Mouse (Mus musculus) liver, embryonic 12.5 days (tissue): ENCODE data around the gene Bbs9. TPM values are rescaled to one million over a fixed set of nuclear protein-coding genes. Genes with fewer than 3 reads are reported as not detected.
A peak's percentile ranks its signal among the peaks of the same experiment; 100 is the strongest.

ENCODE experiments used
- ATAC-seq: fragments of 200-750 bp; cut with Nextera tagmentation; 2 replicates; pipeline ENCODE4 v1.8.0; 2017; ENCODE audit warnings: moderate number of reproducible peaks, mild to moderate bottlenecking, moderate library complexity
- H3K27ac ChIP-seq: fragments of 300-500 bp; sonication (generic); 2 replicates; pipeline ENCODE4 v1.5.1; 2016; ENCODE audit warnings: mild to moderate bottlenecking
- H3K27me3 ChIP-seq: fragments of 300-500 bp; sonication (generic); replicated peaks from 2 replicates; pipeline ENCODE4 v1.6.1; 2016; ENCODE audit warnings: mild to moderate bottlenecking, moderate library complexity
- H3K36me3 ChIP-seq: fragments of 300-500 bp; sonication (generic); 2 replicates; pipeline ENCODE4 v1.6.1; 2016; ENCODE audit warnings: mild to moderate bottlenecking, moderate library complexity
- H3K4me1 ChIP-seq: fragments of 300-500 bp; sonication (generic); 2 replicates; pipeline ENCODE4 v1.6.1; 2016
- H3K4me2 ChIP-seq: fragments of 300-500 bp; sonication (generic); 2 replicates; pipeline ENCODE4 v1.6.1; 2016; ENCODE audit warnings: mild to moderate bottlenecking, moderate library complexity
- H3K4me3 ChIP-seq: fragments of 300-500 bp; sonication (generic); 2 replicates; pipeline ENCODE4 v1.5.1; 2016; ENCODE audit warnings: mild to moderate bottlenecking, moderate library complexity
- H3K9ac ChIP-seq: fragments of 300-500 bp; sonication (generic); 2 replicates; pipeline ENCODE4 v1.6.1; 2016; ENCODE audit warnings: mild to moderate bottlenecking, moderate library complexity
- H3K9me3 ChIP-seq: fragments of 300-500 bp; sonication (generic); replicated peaks from 2 replicates; pipeline ENCODE4 v1.6.1; 2016; ENCODE audit warnings: mild to moderate bottlenecking, moderate library complexity
- WGBS: fragments of 180-500 bp; shearing (Covaris S2); methylation state at CpG from one replicate; pipeline ENCODE4 v1.1.7; 2016; ENCODE audit not compliant: insufficient replicate concordance; 5-methylcytosine and 5-hydroxymethylcytosine counted together
- polyA plus RNA-seq: library from polyadenylated mRNA; unstranded; fragments of >200 nt; fragmentation: Nextera tagmentation; extraction: Ambion mirVana; gene quantifications from 2 replicates; pipeline ENCODE4 v1.2.1, GENCODE M21; 2016

The Bbs9 gene
- polyA plus RNA-seq, 1 experiment from 2014 or later = 5.4 TPM

GRCm38 (mm10) chr9:22619245-22619644 is 143.7 kb downstream of the Bbs9 start:
- WGBS = 63% methylated on average over 1 of the region's 1 CpGs
- no peak overlapping the region for H3K9ac ChIP-seq
- no peaks in the 10 kb centered on the region for H3K27me3 ChIP-seq
- H3K36me3 ChIP-seq = no peaks in the 10 kb centered on the region
- no peak overlapping the region for H3K4me3 ChIP-seq
- no peak overlapping the region for H3K4me2 ChIP-seq
- no peaks in the 10 kb centered on the region for H3K4me1 ChIP-seq
- H3K27ac ChIP-seq = no peak overlapping the region
- no peaks in the 10 kb centered on the region for H3K9me3 ChIP-seq
- ATAC-seq = no peak

- no peaks in the 10 kb centered on the region for H3K36me3 ChIP-seq
- H3K4me2 ChIP-seq = no peak overlapping the region
- no peaks in the 10 kb centered on the region for H3K9me3 ChIP-seq
- ATAC-seq = no peak
- no peak overlapping the region for H3K4me3 ChIP-seq
- no peaks in the 10 kb centered on the region for H3K27me3 ChIP-seq
- no peaks in the 10 kb centered on the region for H3K4me1 ChIP-seq
- H3K9ac ChIP-seq = no peak overlapping the region
- 29% methylated on average over 9 of the region's 9 CpGs for WGBS
- no peak overlapping the region for H3K27ac ChIP-seq
These were observed 149.5 kb downstream of the Bbs9 start for GRCm38 (mm10) chr9:22624966-22625365.

GRCm38 (mm10) chr9:22626014-22626413 is 150.5 kb downstream of the Bbs9 start:
- Histone ChIP-seq H3K9ac (no peak overlapping the region), H3K36me3 (no peaks in the 10 kb centered on the region), H3K27ac (no peak overlapping the region), H3K4me3 (no peak overlapping the region), H3K9me3 (no peaks in the 10 kb centered on the region), H3K4me2 (no peak overlapping the region), H3K27me3 (no peaks in the 10 kb centered on the region), H3K4me1 (no peaks in the 10 kb centered on the region)
- 57% methylated on average over 3 of the region's 3 CpGs for WGBS
- ATAC-seq = no peak

- H3K9me3 ChIP-seq = no peaks in the 10 kb centered on the region
- WGBS = 73% methylated on average over 3 of the region's 3 CpGs
- no peak overlapping the region for H3K4me3 ChIP-seq
- H3K4me1 ChIP-seq = peaks cover 13% of the 10 kb centered on the region
- H3K4me2 ChIP-seq = no peak overlapping the region
- no peak overlapping the region for H3K9ac ChIP-seq
- H3K27me3 ChIP-seq = no peaks in the 10 kb centered on the region
- no peak for ATAC-seq
- H3K36me3 ChIP-seq = no peaks in the 10 kb centered on the region
- no peak overlapping the region for H3K27ac ChIP-seq
These were observed 152.4 kb downstream of the Bbs9 start for GRCm38 (mm10) chr9:22627912-22628311.

- Histone ChIP-seq H3K9me3 (no peaks in the 10 kb centered on the region), H3K4me1 (peaks cover 18% of the 10 kb centered on the region), H3K36me3 (no peaks in the 10 kb centered on the region), H3K4me3 (0 out of 2 replicates have a peak overlapping the region, but pooled peaks have one; percentile 18), H3K27ac (peak overlapping the region; percentile 82), H3K9ac (no peak overlapping the region), H3K27me3 (no peaks in the 10 kb centered on the region), H3K4me2 (peak overlapping the region; percentile 54)
- 50% methylated on average over 9 of the region's 9 CpGs for WGBS
- peak; percentile 95 for ATAC-seq
These were observed 157.4 kb downstream of the Bbs9 start for GRCm38 (mm10) chr9:22632800-22633485.

DNA sequence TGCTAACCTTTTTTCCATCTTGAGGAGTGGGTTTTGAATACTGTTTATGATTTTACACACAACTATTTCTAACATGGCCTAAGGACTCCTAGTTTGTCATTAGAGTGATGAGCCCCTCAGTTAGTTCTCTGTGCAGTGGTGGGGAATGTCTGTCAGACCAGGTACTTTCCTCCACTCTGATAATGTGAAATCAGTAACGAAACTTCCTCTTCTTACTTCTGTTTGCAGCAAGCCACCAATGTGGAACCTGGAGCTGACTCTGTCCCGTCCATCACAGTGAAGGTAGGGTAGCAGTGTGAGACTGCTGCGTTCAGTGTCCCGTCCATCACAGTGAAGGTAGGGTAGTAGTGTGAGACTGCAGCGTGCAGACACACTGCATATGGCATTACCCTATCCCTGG is 163.0 kb downstream of the Bbs9 start:
- Histone ChIP-seq H3K4me2 (no peak overlapping the region), H3K9me3 (no peaks in the 10 kb centered on the region), H3K9ac (no peak overlapping the region), H3K4me1 (peaks cover 5% of the 10 kb centered on the region; the same call in 1 of the 2 replicates), H3K36me3 (no peaks in the 10 kb centered on the region), H3K4me3 (no peak overlapping the region), H3K27me3 (no peaks in the 10 kb centered on the region), H3K27ac (no peak overlapping the region)
- 67% methylated on average over 5 of the region's 5 CpGs for WGBS
- no peak for ATAC-seq

GRCm38 (mm10) chr9:22640683-22641431 is 165.3 kb downstream of the Bbs9 start:
- no peak overlapping the region for H3K4me3 ChIP-seq
- no peak overlapping the region for H3K4me2 ChIP-seq
- H3K27me3 ChIP-seq = no peaks in the 10 kb centered on the region
- H3K27ac ChIP-seq = 0 out of 2 replicates have a peak overlapping the region, but pooled peaks have one; percentile 11
- no peak for ATAC-seq
- H3K9me3 ChIP-seq = no peaks in the 10 kb centered on the region
- WGBS = 34% methylated on average over 13 of the region's 13 CpGs
- H3K9ac ChIP-seq = no peak overlapping the region
- H3K36me3 ChIP-seq = no peaks in the 10 kb centered on the region
- peaks cover 5% of the 10 kb centered on the region; the same call in 1 of the 2 replicates for H3K4me1 ChIP-seq

- no peaks in the 10 kb centered on the region for H3K36me3 ChIP-seq
- WGBS = 49% methylated on average over 6 of the region's 6 CpGs
- H3K4me3 ChIP-seq = no peak overlapping the region
- H3K4me2 ChIP-seq = no peak overlapping the region
- H3K27ac ChIP-seq = no peak overlapping the region
- ATAC-seq = no peak
- no peak overlapping the region for H3K9ac ChIP-seq
- H3K4me1 ChIP-seq = peaks cover 2% of the 10 kb centered on the region; the same call in 1 of the 2 replicates
- H3K9me3 ChIP-seq = no peaks in the 10 kb centered on the region; the same call in 1 of the 2 replicates
- H3K27me3 ChIP-seq = no peaks in the 10 kb centered on the region
These were observed 170.4 kb downstream of the Bbs9 start for GRCm38 (mm10) chr9:22645844-22646390.

- Histone ChIP-seq H3K4me3 (no peak overlapping the region), H3K4me1 (no peaks in the 10 kb centered on the region), H3K9ac (no peak overlapping the region), H3K4me2 (no peak overlapping the region), H3K27me3 (no peaks in the 10 kb centered on the region), H3K27ac (no peak overlapping the region), H3K36me3 (no peaks in the 10 kb centered on the region), H3K9me3 (no peaks in the 10 kb centered on the region; the same call in 1 of the 2 replicates)
- WGBS = 52% methylated on average over 3 of the region's 3 CpGs
- ATAC-seq = no peak
These were observed 170.9 kb downstream of the Bbs9 start for GRCm38 (mm10) chr9:22646461-22646860.

DNA sequence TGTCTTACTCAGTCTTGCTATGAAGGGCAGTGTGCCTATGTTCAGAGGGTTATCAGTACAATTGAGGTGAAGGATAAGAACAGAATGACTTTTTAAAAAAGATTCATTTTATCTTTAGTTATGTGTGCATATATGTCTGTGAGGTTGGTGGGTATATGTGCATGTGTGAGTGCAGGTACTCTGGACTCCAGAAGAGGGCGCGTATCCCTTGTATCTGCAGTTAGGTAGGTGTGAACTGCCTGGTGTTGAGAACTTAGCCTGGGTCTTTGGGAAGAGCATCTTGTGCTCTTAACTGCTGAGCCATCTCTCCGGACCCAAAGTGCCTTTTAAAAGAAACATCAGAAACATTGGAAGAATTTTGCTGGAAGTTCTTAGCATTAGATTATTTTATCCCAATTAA is 172.6 kb downstream of the Bbs9 start:
- Histone ChIP-seq H3K27ac (no peak overlapping the region), H3K4me3 (no peak overlapping the region), H3K4me1 (no peaks in the 10 kb centered on the region), H3K9me3 (no peaks in the 10 kb centered on the region; the same call in 1 of the 2 replicates), H3K36me3 (no peaks in the 10 kb centered on the region), H3K9ac (no peak overlapping the region), H3K4me2 (no peak overlapping the region), H3K27me3 (no peaks in the 10 kb centered on the region)
- WGBS = 84% methylated on average over 3 of the region's 3 CpGs
- no peak for ATAC-seq

- Histone ChIP-seq H3K27me3 (no peaks in the 10 kb centered on the region), H3K9me3 (no peaks in the 10 kb centered on the region; the same call in 1 of the 2 replicates), H3K4me1 (no peaks in the 10 kb centered on the region), H3K4me2 (no peak overlapping the region), H3K9ac (no peak overlapping the region), H3K36me3 (no peaks in the 10 kb centered on the region), H3K27ac (no peak overlapping the region), H3K4me3 (no peak overlapping the region)
- 42% methylated on average over 10 of the region's 10 CpGs for WGBS
- no peak for ATAC-seq
These were observed 174.1 kb downstream of the Bbs9 start for GRCm38 (mm10) chr9:22649606-22650005.

DNA sequence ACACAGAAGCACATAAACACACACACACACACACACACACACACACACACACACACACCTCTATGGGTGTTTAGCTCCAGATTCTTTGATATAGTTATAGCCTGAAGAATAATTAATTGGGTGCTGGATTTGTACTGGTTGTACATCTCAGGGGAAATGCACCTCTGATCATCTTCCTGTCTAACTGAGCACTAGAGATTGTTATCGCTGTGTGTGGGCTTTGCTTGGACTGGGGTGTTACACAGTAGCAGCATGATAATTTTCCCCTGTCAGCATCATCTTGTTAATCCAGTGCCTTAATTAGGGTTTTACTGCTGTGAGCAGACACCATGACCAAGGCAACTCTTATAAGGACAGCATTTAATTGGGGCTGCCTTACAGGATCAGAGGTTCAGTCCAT is 175.3 kb downstream of the Bbs9 start:
- Histone ChIP-seq H3K36me3 (no peaks in the 10 kb centered on the region), H3K27ac (no peak overlapping the region), H3K9ac (no peak overlapping the region), H3K4me3 (no peak overlapping the region), H3K4me2 (no peak overlapping the region), H3K4me1 (no peaks in the 10 kb centered on the region), H3K9me3 (no peaks in the 10 kb centered on the region; the same call in 1 of the 2 replicates), H3K27me3 (no peaks in the 10 kb centered on the region)
- no peak for ATAC-seq
- 85% methylated on average over 1 of the region's 1 CpGs for WGBS
